Mouse (Mus musculus) liver, embryonic 14.5 days (tissue): ENCODE data around the gene Polr1e.

ENCODE experiments used
- CTCF ChIP-seq: IDR thresholded peaks from 2 replicates; pipeline ENCODE4 v1.5.1; 2016; ENCODE audit warnings: antibody characterized with exemption, low read depth, control low read depth
- EP300 ChIP-seq: IDR thresholded peaks from 2 replicates; pipeline ENCODE4 v1.6.1; 2016; ENCODE audit warnings: antibody characterized with exemption, low read depth

- TF ChIP-seq CTCF (no peak), EP300 (no peak)
Observed at GRCm38 (mm10) chr4:44978175-44978574, 40.2 kb upstream of the Polr1e start.
